Mouse (Mus musculus) left cerebral cortex, postnatal 25 days (tissue): ENCODE measurements around the gene Zcchc3. TPM values are rescaled to one million over a fixed set of nuclear protein-coding genes. Genes with fewer than 3 reads are reported as not detected.

Source experiments
- DNase-seq, 2 experiments: peaks; one replicate each; pipeline ENCODE4 v3.0.0; 2022; ENCODE audit warnings: low spot score in 2 of 2, mixed read lengths in 1 of 2
- intact Hi-C: fragments of 180-260 bp; cut with DNase I; formaldehyde crosslinking; loops from one replicate; pipeline ENCODE4 v1.15.1; 2025
- total RNA-seq, 2 experiments: library from RNA; stranded (reverse); gene quantifications; 2 replicates each; pipeline ENCODE4 v1.2.3; 2021

The Zcchc3 gene
- total RNA-seq, 2 experiments from 2014 or later, result 9.5 to 9.9 TPM

DNA sequence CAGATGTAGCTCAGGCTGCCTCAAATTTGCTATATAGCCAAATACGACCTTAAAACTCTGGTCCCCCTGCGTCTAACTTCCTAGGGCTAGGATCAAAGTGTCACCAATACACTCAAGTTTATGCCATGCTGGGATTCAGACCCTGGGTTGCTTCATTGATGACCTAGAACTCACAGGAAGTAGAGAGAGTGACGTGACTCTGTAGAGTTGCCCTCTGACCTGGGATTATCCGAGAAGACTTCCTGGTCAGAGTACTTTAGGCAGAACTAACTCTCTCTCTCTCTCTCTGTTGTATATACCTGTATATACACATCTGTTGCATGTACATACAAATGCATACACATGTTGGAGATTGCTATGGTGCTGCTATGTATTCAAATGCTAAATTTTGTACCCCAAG, 42.2 kb downstream of the Zcchc3 start:
- DNase-seq, result no peak
- intact Hi-C loops, result no loop called here

DNA sequence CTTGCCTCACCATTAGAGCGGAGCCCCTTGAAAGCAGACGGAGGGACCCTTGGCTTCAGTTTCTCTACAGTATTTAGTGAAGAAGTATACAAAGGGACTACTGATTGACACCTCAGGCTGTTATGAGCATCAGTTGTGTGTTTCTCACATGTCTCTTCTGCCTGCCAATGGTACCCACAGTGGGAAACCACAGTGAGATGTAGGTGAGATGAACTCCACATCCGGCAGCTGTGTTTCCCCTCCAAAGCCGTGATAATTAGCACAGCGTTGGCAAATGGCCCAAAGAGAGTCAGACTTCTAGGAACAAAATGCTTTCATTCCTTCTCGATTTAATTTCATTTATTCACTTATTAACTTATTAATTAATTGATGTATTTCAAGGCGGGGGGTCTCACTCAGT, 42.7 kb downstream of the Zcchc3 start:
- intact Hi-C loops, result no loop called here
- DNase-seq, result no peak

DNA sequence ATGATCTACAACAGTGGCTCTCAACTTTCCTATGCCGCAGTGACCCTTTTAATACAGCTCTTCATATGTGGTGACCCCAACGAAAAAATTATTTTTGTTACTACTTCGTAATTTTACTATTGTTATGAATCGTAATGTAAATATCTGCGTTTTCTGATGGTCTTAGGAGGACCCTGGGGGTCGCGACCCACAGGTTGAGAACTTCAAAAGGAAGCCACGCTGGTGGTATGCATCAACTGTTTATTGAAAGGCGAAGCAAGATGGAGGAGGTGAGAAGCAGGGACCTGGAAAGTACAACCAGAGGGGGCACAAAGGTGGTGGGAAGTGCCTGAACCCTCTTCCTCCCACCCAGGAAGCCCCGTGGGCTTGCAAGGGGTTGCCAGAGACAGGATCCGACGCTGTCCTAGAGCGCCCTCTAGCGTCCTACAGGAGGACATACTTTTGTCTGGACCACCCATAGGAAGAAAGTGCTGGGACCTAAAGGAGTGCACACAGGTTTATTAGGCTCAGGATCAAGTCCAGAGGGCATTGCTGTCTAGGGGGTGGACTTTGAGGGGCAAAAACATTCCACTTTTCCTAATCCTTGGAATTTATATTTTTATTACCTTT, 46.2 kb downstream of the Zcchc3 start:
- DNase-seq, result peak; percentile 48 to 58
- intact Hi-C loops, result loop anchor here (5.0 to 10.0 kb wide), 2 partner anchors 256 to 344 kb away; no protein-coding TSS in a partner anchor

- no peak for DNase-seq
- intact Hi-C loops, result loop anchor here (5.0 to 10.0 kb wide), 2 partner anchors 256 to 343 kb away; no protein-coding TSS in a partner anchor
These were observed 46.9 kb downstream of the Zcchc3 start for GRCm38 (mm10) chr2:152367917-152368316.

DNA sequence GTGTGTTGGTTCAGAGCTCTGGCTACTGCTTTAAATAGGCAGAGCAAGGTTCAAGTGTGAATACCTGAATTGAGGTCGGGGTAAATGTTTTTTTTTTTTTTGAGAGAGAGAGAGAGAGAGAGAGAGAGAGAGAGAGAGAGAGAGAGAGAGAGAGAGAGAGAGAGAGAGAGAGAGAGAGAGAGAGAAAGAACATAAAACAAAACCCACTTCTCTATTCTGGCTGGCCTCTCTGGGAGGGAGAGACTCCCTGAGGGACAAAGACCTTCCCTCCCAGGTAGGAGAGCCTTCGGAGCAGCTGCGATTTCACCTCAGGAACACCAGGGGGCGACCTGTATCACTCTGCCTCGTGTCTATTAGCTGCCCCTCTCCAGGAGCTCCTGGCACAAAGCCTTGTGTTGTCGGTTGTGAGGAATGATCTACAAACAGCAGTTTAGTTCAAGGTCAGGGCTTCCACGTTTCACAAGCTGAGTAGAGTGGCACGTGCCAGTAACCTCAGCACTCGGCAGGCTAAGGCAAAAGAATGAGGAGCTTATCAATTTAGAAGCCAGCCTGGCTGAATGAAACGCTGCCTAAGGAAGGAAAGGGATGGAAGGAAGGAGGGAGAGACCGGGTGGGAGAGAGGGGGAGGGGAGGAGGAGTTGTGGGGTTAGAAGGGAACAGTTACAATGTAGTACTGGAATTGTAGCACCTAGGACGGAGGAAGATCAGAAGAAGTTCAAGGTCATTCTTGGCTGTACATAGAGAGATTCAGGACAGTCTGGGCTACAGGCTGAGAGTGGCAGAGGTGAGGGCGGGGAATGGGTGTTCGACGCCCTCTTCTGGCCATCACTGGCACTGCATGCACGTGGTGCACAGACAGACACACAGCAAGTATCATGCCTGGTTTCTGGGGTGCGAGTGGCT, 51.3 kb downstream of the Zcchc3 start:
- DNase-seq, result peak; percentile 69 to 72
- intact Hi-C loops, result loop anchor here (10.0 kb wide), 1 partner anchor 339 kb away; no protein-coding TSS in a partner anchor

Other genes starting within 250 kb of the Zcchc3 start
- 100 to 1,000 TPM; 100 to 107 TPM for gene Csnk2a1, start 188.2 kb downstream of the Zcchc3 start, total RNA-seq
- gene Tbc1d20, start 121.2 kb downstream of the Zcchc3 start, total RNA-seq, result 10 to 100 TPM; 56.0 to 57.0 TPM
- gene Rbck1, start 82.4 kb downstream of the Zcchc3 start, total RNA-seq, result 100 to 1,000 TPM; 101 to 117 TPM
- under 1 TPM; 0.66 to 0.76 TPM for gene Trib3, start 71.0 kb downstream of the Zcchc3 start, total RNA-seq
- 10 to 100 TPM; 73.5 to 90.0 TPM for gene Nrsn2, start 38.4 kb downstream of the Zcchc3 start, total RNA-seq
- 10 to 100 TPM; 14.0 to 15.6 TPM for gene Sox12, start 17.0 kb downstream of the Zcchc3 start, total RNA-seq
- 1 to 10 TPM; 2.1 to 2.2 TPM for gene 6820408C15Rik, start 560 bp upstream of the Zcchc3 start, total RNA-seq
- gene Defb23, start 49.6 kb upstream of the Zcchc3 start, total RNA-seq, result not detected
- gene Defb20, start 62.0 kb upstream of the Zcchc3 start, total RNA-seq, result not detected
- not detected for gene Defb22, start 75.1 kb upstream of the Zcchc3 start, total RNA-seq
- gene Defb26, start 96.7 kb upstream of the Zcchc3 start, total RNA-seq, result not detected
- not detected for gene Defb28, start 103.2 kb upstream of the Zcchc3 start, total RNA-seq
- not detected for gene Defb29, start 125.1 kb upstream of the Zcchc3 start, total RNA-seq
- gene Gm17416, start 154.3 kb upstream of the Zcchc3 start, total RNA-seq, result not detected
- not detected for gene Defb21, start 157.7 kb upstream of the Zcchc3 start, total RNA-seq
- gene Defb19, start 165.3 kb upstream of the Zcchc3 start, total RNA-seq, result not detected
- gene Defb45, start 184.4 kb upstream of the Zcchc3 start, total RNA-seq, result not detected
- gene Defb36, start 189.3 kb upstream of the Zcchc3 start, total RNA-seq, result not detected
- not detected for gene Defb25, start 208.0 kb upstream of the Zcchc3 start, total RNA-seq
- 1 to 10 TPM; 1.1 TPM for gene Rem1, start 211.9 kb upstream of the Zcchc3 start, total RNA-seq